Mouse (Mus musculus): ENCODE measurements around the gene Duoxa2.
"Not testable (repeated sequence)": the region's sequence is repeated elsewhere in the genome, so short reads cannot be mapped to it uniquely, and the experiment has no call there.

Gene Duoxa2

GRCm38 (mm10) chr2:122309647-122310046 is 10.9 kb downstream of the Duoxa2 start:
- DNase-seq (ENCODE audit: extremely low spot score) = no peak

DNA sequence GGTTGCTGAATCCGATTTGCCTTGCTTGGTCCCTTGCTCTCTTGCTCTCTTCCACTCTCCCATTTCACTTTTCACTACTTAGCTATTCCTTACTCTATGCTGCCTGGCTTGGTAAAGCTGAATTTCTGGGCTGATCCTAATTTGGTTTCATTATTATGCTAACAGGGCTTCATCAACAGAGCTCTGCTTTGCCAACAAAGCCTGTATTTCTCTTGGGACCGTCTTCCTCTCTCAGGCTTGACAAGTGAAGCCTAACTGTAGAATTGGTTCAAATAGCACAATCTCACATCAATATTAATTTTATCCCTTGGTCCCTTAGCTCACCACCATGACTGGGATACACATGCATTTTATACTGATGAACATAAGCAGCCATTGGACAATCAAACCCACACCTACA is 12.9 kb downstream of the Duoxa2 start:
- DNase-seq (ENCODE audit: extremely low spot score) = no peak

DNA sequence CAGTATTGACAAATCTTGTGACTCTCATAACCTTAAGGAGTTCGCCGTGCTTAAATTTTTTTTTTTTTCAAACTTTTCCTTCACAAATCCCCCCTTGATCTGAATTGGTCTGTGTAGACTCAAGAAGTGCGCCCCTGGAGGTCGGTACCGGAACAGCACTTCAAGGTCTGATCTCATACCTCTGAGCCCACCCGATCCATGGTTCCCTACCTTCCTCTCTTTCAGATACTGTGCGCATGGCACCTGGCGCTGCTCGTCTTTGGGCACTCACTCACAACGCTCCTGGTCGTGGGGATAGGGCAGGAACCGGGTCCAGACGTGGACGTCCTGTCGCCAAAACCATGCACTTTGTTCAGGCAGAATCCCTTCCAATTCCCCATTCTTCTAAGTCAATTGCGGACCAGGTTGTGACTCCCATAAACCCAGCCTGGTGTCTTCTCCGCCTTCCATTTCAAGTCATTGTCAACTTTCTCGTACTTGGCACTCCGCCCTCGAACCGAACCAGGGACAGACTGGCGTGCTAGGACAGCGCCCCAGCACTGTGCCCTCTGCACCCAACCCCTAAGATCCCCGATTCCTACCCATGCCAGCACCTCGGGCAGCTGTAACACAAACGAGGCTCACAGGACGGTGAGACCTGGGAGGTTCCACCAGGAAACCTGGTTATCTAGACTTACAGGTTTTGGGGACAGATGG is 14.2 kb downstream of the Duoxa2 start:
- peak; percentile 72 for DNase-seq (ENCODE audit: extremely low spot score)

DNA sequence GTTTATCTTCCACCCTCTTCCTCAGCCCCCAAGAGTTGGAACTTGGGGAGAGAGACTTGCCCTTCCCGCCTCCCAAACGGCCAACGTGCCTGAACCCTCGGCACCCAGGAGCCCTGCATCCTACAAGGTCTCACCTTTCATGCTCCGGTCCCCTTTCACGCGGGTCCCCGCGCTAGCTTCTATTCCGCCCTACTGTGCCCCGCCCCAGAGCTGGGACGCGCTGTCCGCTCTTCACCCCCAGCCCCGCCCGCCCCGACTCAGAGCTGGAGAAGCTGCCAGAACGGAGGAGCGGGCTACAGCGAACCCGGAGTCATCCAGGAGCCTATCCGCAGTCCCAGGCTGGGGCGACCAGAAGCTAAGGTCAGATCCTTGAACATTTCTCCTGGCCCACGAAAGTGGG is 14.8 kb downstream of the Duoxa2 start, which contains the start of gene Duoxa1:
Gene Duoxa1, minus strand, starts transcription at position 195 of the 400 bp plus-strand sequence.
- no peak for DNase-seq (ENCODE audit: extremely low spot score)

GRCm38 (mm10) chr2:122315372-122315771 is 16.7 kb downstream of the Duoxa2 start, which contains the start of gene Duox1:
TSS of gene Duox1 (plus strand) at chr2:122315672.
- DNase-seq (ENCODE audit: extremely low spot score) = no peak

DNA sequence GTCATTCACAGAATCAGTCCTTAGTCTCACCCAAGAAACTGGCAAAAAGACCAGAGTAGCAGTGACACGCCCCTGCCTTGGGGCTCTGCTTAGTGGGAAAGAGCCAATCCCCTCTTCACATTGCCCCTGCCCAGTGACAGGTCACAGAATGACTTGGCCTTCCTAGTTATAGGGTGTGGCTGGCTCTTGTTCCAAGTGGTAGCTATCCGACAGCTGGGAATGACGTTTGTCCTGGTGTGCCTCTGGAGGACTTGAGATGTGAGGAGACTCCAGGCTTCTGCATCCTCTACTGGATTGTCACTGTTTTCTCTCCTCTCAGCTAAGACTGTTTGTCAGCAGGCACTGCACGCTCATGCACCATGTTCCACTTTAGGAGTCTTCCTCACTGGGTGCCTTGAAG is 18.7 kb downstream of the Duoxa2 start:
- DNase-seq (ENCODE audit: extremely low spot score) = no peak

DNA sequence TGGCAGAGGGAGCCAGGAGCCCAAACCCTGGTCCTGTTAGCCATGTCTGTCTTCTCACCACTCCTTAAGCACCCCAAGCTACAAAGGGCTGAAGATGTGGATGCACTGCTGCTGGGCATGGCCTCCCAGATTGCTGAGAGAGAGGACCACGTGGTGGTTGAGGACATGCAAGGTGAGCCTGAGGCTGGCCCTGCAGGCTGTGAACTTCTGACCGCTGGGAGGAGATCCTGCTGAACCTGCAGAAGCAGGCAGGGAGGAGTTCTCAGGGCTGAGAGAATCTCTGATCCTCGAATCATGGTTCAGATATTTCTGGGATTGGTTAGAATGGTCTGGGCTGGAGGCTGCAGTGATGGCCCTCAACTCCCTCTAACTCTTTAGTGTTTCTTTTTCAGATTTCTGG is 25.3 kb downstream of the Duoxa2 start:
- DNase-seq (ENCODE audit: extremely low spot score) = no peak

DNA sequence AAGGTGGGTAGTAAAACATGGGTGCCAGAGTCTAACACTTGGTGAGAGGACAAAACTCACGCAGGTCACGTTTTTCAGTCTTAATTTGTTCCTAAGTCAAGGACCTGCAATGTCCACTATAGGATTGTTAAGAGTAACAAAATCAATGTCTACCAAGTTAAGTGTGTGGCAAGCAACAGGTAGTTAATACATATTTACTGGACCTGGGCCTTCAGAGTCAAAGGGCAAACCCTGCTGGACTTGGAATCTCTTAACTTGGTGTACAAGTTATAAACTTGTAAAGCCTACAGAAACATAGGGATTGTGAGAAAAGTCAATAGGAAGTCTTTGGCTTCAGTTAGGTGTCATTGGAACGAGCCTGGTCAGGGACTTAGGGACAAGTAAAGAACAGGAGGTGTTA is 25.9 kb downstream of the Duoxa2 start:
- no peak for DNase-seq (ENCODE audit: extremely low spot score)

DNA sequence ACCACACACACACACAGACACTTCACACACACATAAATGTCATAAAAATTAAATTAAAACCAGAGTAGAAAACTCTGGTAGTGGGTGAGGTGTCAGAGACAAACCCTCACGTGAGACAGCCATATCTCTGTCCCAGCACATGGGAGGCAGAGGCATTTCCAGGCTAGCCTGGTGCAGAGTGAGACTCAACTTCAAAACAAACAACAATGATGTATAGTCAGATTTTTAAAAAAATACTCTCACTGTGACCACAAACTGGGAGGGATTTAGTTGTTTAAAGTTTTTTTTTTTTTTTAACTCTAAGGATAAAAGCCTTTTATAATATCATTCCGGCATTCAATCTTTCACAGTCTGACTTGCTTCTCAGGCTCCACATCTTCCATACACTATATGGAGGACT is 26.7 kb downstream of the Duoxa2 start:
- DNase-seq (ENCODE audit: extremely low spot score) = no peak

GRCm38 (mm10) chr2:122327986-122328385 is 29.3 kb downstream of the Duoxa2 start:
- no peak for DNase-seq (ENCODE audit: extremely low spot score)

DNA sequence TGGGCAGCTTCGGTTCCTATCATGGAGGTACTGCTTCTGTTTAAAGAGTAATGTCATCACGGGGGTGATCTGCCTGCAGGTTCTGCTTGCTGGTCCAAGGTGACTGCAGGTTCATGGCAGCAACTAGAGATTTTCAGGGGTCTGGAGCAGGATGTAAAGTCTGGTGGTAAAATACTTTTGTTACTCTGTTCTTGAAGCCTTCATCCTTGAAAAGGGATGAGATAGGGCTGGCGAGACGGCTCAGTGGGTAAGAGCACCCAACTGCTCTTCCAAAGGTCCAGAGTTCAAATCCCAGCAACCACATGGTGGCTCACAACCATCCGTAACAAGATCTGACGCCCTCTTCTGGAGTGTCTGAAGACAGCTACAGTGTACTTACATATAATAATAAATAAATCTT is 31.6 kb downstream of the Duoxa2 start:
- not testable (repeated sequence) for DNase-seq (ENCODE audit: extremely low spot score)

GRCm38 (mm10) chr2:122332222-122332621 is 33.5 kb downstream of the Duoxa2 start:
- DNase-seq (ENCODE audit: extremely low spot score) = no peak

DNA sequence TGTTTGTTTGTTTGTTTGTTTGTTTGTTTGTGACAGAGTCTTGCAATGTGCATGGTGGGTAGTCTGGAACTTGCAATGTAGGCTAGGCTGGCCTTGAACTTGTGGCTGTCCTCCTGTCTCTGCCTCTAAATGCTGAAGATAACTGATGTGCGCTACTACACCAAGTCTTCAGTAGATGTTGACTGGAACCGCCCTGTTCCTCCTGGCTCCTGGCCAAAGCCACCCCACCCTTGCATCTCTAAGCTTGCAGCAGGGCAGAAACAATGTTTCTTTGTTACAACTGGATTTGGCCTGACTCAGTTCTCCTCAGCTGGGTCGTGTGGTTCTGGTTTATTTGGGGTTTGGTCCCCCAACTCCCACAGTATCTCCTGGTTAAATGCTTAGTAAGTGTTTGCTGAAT is 35.5 kb downstream of the Duoxa2 start:
- DNase-seq (ENCODE audit: extremely low spot score) = no peak

- no peak for DNase-seq (ENCODE audit: extremely low spot score)
These were observed 38.6 kb downstream of the Duoxa2 start for GRCm38 (mm10) chr2:122337291-122337690.

DNA sequence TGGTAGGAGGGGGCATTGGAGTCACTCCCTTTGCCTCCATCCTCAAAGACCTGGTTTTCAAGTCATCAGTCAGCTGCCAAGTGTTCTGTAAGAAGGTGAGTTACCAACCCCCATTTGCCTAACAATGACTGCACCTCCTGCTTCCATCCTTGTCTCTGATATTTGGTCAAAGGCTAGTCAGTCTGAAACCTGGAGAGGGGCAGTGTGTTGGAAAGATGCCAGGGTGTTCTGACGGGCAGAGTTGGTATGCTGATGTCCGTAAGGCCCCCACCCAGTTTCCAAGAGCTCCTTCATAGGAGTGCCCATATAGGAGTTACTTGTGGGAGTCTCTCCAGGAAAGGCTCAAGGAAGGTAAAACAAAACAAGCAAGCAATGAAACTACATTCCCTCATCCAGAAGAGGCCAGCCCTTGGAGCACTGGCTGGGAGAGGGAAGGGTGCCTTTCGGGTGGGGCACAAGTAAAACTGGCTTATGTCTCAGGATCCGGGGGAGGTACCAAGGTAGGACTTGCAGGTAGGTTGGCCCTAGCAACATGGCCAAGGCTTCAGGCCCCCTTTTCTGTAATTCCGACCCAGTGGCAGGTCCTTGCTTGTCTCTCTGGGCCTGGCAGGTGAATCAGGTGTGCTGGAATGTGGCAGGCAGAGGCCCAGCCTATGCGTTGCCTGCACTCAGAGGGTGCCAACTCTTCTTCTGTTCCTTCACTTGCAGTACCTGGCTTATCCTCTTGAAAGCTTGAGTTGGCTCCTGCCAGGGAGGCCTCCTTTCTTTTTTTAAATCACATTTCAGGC is 46.6 kb downstream of the Duoxa2 start:
- no peak for DNase-seq (ENCODE audit: extremely low spot score)

- DNase-seq (ENCODE audit: extremely low spot score) = not testable (repeated sequence)
These were observed 47.5 kb downstream of the Duoxa2 start for GRCm38 (mm10) chr2:122346164-122346563.

- DNase-seq (ENCODE audit: extremely low spot score) = no peak
These were observed 48.6 kb downstream of the Duoxa2 start for GRCm38 (mm10) chr2:122347257-122347656.

- peak; percentile 89 for DNase-seq (ENCODE audit: extremely low spot score)
These were observed 49.9 kb downstream of the Duoxa2 start for GRCm38 (mm10) chr2:122348531-122349131.

DNA sequence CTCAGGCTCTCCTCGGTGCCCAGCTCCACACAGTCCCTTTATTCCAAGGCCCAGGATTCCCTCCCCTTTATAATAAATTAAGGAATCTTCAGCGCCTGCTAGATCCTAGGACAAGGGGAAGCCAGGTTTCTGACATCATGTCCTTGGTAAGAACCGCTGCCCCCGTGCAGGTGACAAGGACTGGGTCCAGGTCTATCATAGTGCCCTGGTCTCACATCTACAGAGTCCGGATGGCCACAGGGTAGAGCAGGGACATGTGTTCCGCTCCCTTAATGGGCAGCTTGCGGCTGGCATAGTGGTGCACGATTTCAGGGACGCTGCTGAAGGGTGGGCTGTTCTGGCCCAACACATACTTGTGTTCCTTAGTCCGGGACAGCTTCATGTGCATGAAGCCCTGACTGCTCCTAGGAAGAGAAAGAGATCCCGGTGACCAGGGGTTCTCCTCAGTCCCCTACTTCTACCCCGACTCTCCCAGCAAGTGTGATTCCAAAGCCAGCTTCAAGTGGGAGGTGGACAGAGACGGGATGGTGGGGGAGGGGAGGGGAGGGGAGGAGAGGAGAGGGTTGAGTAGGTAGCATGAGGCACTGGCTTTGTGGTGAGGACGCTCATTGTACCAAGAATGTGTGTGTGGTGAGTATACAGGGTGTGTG is 50.6 kb downstream of the Duoxa2 start:
- peak; percentile 61 for DNase-seq (ENCODE audit: extremely low spot score)

DNA sequence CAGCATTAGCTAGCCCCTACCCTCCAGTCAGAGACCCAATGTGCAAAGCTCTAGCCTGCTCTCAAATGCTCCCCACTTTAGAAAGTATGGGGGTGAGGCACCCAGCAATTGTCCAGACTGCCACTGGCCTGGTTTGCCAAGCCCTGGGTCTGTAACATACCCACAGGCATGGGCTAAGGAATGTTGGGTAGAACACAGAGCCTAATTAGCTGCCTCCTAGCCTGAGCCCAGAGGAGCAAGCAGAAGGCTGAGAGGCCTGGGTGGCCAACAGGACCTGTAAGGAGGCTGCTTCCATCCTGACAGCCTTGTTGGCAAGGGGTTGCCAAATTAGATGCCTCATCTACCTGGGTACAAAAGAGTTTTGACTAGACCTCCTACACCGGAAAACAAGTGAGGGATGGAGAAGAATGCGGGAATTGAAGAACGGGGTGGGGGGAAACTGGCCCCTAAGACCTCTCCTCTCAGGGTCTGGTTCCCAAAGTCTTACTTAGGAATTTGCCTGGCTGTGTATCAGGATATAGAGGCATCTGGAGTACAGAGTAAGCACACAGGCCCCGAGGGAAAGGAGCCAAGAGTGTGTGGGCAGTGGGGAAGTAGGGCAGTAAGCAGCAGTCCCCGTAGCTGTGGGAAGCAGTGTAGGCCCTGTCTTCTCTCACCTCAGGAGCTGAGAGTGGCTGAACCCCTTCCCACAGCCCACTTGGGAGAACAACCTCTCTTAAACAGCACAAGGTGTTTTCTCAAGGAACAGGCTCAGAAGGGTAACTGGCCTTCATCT is 52.6 kb downstream of the Duoxa2 start:
- DNase-seq (ENCODE audit: extremely low spot score) = no peak

GRCm38 (mm10) chr2:122351931-122352329 is 53.2 kb downstream of the Duoxa2 start:
- DNase-seq (ENCODE audit: extremely low spot score) = no peak
